Mouse (Mus musculus) neural tube, embryonic 12.5 days (tissue): ENCODE results near the gene Cbx6. TPM values are rescaled to one million over a fixed set of nuclear protein-coding genes. Genes with fewer than 3 reads are reported as not detected.
A peak's percentile ranks its signal among the peaks of the same experiment; 100 is the strongest.

Source experiments
- ATAC-seq: fragments of 200-750 bp; cut with Nextera tagmentation; 2 replicates; pipeline ENCODE4 v1.8.0; 2017; ENCODE audit warnings: low read depth, mild to moderate bottlenecking, moderate TSS enrichment, moderate library complexity; ENCODE audit not compliant: low FRiP score
- H3K27ac ChIP-seq: fragments of 300-500 bp; sonication (generic); 2 replicates; pipeline ENCODE4 v1.5.1; 2016
- H3K27me3 ChIP-seq: fragments of 300-500 bp; sonication (generic); replicated peaks from 2 replicates; pipeline ENCODE4 v1.6.1; 2016; ENCODE audit warnings: mild to moderate bottlenecking
- H3K36me3 ChIP-seq: fragments of 300-500 bp; sonication (generic); 2 replicates; pipeline ENCODE4 v1.6.1; 2016; ENCODE audit warnings: mild to moderate bottlenecking
- H3K4me1 ChIP-seq: fragments of 300-500 bp; sonication (generic); 2 replicates; pipeline ENCODE4 v1.6.1; 2016
- H3K4me2 ChIP-seq: fragments of 300-500 bp; sonication (generic); replicated peaks from 2 replicates; pipeline ENCODE4 v1.6.1; 2016; ENCODE audit warnings: mild to moderate bottlenecking
- H3K4me3 ChIP-seq: fragments of 300-500 bp; sonication (generic); 2 replicates; pipeline ENCODE4 v1.5.1; 2016
- H3K9ac ChIP-seq: fragments of 300-500 bp; sonication (generic); 2 replicates; pipeline ENCODE4 v1.6.1; 2016; ENCODE audit warnings: mild to moderate bottlenecking
- H3K9me3 ChIP-seq: fragments of 300-500 bp; sonication (generic); 2 replicates; pipeline ENCODE4 v1.6.1; 2016; ENCODE audit warnings: mild to moderate bottlenecking
- WGBS: fragments of 180-500 bp; shearing (Covaris S2); methylation state at CpG from one replicate; pipeline ENCODE4 v1.1.7; 2016; 5-methylcytosine and 5-hydroxymethylcytosine counted together
- polyA plus RNA-seq: library from polyadenylated mRNA; unstranded; fragments of >200 nt; fragmentation: Nextera tagmentation; extraction: Ambion mirVana; gene quantifications from 2 replicates; pipeline ENCODE4 v1.2.1, GENCODE M21; 2016

The Cbx6 gene
- polyA plus RNA-seq, 1 experiment from 2014 or later = 32.8 TPM

DNA sequence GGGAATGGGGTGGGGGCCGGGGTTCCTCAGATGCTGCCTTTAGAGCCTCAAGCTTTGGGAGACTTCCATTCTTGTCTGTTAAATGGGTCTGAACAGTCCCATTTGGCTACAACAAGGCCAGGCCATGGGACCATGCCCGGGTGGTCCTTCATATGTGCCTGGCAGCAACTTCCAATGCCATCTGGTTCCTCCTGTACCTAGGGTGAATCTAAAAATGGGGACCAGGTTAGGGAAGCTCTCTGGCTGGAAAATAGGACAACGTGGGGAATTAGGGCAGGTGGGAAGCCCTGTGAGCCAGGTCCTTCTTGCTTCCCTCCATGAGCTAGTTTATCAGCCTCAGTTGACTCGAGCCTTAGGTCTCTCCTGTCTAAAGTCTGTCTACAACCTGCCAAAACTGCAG is 23.5 kb downstream of the Cbx6 start:
- H3K9me3 ChIP-seq = no peaks in the 10 kb centered on the region
- H3K27me3 ChIP-seq = peaks cover 18% of the 10 kb centered on the region
- no peaks in the 10 kb centered on the region for H3K36me3 ChIP-seq
- H3K27ac ChIP-seq = no peak overlapping the region
- 77% methylated on average over 4 of the region's 4 CpGs for WGBS
- H3K4me1 ChIP-seq = no peaks in the 10 kb centered on the region
- H3K4me3 ChIP-seq = no peak overlapping the region
- H3K9ac ChIP-seq = no peak overlapping the region
- no peak overlapping the region for H3K4me2 ChIP-seq
- no peak for ATAC-seq

DNA sequence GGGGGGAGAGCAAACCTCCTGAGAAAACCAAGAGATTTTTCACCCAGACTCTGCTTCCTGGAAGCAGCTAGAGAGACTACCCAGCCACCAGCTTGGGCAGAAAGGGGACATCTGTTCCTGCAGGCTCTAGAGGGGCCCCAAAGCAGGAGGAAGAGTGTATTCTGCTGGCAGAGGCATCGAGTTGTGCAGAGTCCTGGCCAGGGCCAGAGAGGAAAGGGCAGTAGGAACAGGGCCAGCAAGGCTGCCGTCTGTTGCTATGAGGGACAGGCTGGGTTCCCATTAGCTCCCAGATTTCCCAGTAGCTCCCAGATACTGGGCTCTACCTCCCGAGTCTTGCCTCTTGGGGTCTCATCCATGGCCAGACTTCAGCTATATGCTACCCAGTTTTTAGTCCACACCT is 24.4 kb downstream of the Cbx6 start:
- WGBS = 61% methylated on average over 3 of the region's 3 CpGs
- no peaks in the 10 kb centered on the region for H3K36me3 ChIP-seq
- no peak for ATAC-seq
- no peak overlapping the region for H3K9ac ChIP-seq
- no peak overlapping the region for H3K4me3 ChIP-seq
- no peak overlapping the region for H3K27ac ChIP-seq
- peaks cover 27% of the 10 kb centered on the region for H3K27me3 ChIP-seq
- H3K4me2 ChIP-seq = no peak overlapping the region
- H3K4me1 ChIP-seq = peaks cover under 1% of the 10 kb centered on the region
- no peaks in the 10 kb centered on the region for H3K9me3 ChIP-seq

GRCm38 (mm10) chr15:79808658-79809057 is 25.8 kb downstream of the Cbx6 start:
- Histone ChIP-seq H3K27me3 (peaks cover 41% of the 10 kb centered on the region), H3K36me3 (no peaks in the 10 kb centered on the region), H3K27ac (no peak overlapping the region), H3K9me3 (no peaks in the 10 kb centered on the region), H3K4me2 (no peak overlapping the region), H3K4me3 (no peak overlapping the region), H3K4me1 (peaks cover 10% of the 10 kb centered on the region), H3K9ac (no peak overlapping the region)
- no peak for ATAC-seq
- WGBS = 57% methylated on average over 5 of the region's 5 CpGs

DNA sequence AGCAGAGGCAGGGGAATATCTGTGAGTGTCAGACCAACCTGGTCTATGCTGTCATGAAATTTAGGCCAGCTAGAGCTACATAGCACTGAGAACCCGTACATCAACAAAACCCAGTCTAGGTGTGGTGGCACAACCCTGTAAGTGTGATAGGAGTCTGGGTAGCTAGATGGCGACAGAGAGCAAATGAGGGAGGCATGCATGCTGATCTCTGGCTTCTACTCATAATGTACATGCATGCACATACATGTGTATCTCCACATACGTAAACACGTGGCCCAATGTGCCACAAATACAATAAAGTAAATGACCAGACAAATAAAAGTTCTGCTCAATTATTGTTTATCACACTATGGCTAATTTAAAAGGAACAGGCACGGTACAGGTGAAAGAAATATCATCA is 26.4 kb downstream of the Cbx6 start:
- ATAC-seq = no peak

GRCm38 (mm10) chr15:79807050-79807449 is 27.4 kb downstream of the Cbx6 start:
- Histone ChIP-seq H3K9me3 (no peaks in the 10 kb centered on the region), H3K36me3 (no peaks in the 10 kb centered on the region), H3K27ac (no peak overlapping the region), H3K9ac (no peak overlapping the region), H3K4me1 (peaks cover 11% of the 10 kb centered on the region), H3K27me3 (peaks cover 57% of the 10 kb centered on the region), H3K4me2 (no peak overlapping the region), H3K4me3 (no peak overlapping the region)
- no peak for ATAC-seq
- WGBS = 53% methylated on average over 1 of the region's 1 CpGs

More for the DNA sequence above, 26.4 kb downstream of the Cbx6 start:
- no peaks in the 10 kb centered on the region for H3K9me3 ChIP-seq
- peaks cover 11% of the 10 kb centered on the region for H3K4me1 ChIP-seq
- H3K4me3 ChIP-seq = no peak overlapping the region
- H3K27ac ChIP-seq = no peak overlapping the region
- no peak overlapping the region for H3K9ac ChIP-seq
- H3K27me3 ChIP-seq = peaks cover 46% of the 10 kb centered on the region
- H3K4me2 ChIP-seq = no peak overlapping the region
- H3K36me3 ChIP-seq = no peaks in the 10 kb centered on the region
- 37% methylated on average over 5 of the region's 5 CpGs for WGBS

- no peak overlapping the region for H3K4me3 ChIP-seq
- WGBS = 18% methylated on average over 8 of the region's 8 CpGs
- peaks cover 62% of the 10 kb centered on the region for H3K27me3 ChIP-seq
- H3K36me3 ChIP-seq = no peaks in the 10 kb centered on the region
- peaks cover 11% of the 10 kb centered on the region for H3K4me1 ChIP-seq
- no peaks in the 10 kb centered on the region for H3K9me3 ChIP-seq
- peak overlapping the region; percentile 90 for H3K4me2 ChIP-seq
- no peak for ATAC-seq
- no peak overlapping the region for H3K9ac ChIP-seq
- H3K27ac ChIP-seq = no peak overlapping the region
These were observed 29.2 kb downstream of the Cbx6 start for GRCm38 (mm10) chr15:79805246-79805645.

DNA sequence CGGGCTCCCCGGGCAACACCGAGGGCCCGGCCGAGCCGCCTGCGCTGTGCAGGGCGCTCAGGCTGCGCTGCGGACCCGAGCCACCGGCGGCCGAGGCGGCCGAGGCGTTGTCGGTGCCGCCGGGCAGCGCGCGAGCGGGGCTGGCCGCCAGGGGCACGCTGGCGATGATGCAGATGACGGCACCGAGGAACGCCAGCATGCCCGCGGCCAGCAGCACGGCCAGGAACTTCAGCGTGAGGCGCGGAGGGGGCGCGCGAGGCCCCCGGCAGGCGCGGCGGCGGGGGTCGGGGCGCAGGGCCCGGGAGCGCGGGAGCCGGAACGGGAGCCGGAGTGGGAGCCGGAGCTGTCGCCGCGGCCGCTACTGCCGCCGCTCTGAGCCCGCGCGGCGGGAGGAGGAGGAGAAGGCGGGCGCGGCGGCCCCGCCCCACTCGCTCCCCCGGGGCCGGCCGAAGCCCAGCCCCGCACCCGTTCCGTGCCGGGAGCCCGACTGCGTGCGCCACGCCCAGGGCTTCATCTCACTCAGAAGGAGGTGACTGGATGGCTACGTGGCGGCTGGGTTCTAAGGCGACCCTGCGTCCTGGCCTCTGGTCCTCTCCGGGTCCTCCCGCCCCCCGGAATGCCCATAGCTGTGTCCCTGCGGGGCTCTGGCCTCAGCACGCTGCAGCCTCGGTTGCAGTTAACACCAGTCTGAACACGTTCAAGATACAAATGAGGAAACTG is 30.0 kb downstream of the Cbx6 start, which contains the start of gene Nptxr:
Nptxr (minus strand) TSS at position 415 of the 720 bp plus-strand sequence.
- Histone ChIP-seq H3K9me3 (no peaks in the 10 kb centered on the region), H3K27ac (0 out of 2 replicates have a peak within 1 kb of the TSS, but pooled peaks have one; percentile 32), H3K36me3 (no peaks in the 10 kb centered on the region), H3K4me3 (peak within 1 kb of the TSS; percentile 64), H3K4me2 (peak within 1 kb of the TSS; percentile 90), H3K9ac (peak within 1 kb of the TSS; percentile 77), H3K4me1 (peaks cover 14% of the 10 kb centered on the region), H3K27me3 (peaks cover 62% of the 10 kb centered on the region)
- WGBS = under 1% methylated on average over 68 of the region's 91 CpGs
- ATAC-seq = peak; percentile 61

DNA sequence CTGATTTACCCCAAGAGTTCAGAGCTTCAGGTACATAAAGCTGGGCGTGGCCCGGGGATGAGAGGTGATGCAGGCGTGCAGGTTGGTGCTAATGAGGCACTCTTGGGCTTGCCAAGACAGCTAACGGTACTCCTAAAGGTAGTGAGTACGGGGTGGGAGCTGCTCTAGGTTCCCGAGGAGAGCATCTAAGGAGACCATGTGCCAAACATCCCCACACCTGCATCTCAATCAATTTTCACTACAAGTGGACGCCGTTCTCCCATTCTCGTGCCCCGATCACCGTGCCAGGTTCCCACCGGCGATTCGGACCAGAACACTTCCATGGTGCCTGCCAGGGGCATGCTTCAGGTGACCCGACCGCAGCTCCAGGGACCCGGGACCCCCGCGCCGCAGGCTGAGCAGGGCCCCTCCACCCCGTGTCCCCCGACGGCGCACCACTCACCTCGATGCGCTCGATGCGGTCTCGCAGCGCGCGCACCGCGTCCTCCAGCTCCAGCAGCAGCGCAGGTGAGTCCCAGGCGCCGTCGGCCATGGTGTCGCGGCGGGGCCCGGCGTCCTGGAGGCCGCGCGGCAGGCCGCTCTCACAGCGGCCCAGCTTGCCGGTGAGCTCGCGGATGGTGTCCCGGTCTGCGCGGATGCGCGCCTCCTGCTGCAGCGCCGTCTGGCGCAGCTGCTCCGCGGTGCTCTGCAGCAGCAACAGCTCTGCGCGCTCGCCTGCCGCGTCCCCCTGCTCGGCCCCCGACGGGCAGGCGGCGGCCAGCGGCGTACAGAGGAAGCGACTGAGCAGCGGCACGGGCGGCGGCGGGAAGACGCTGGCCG is 30.7 kb downstream of the Cbx6 start:
- Histone ChIP-seq H3K27ac (0 out of 2 replicates have a peak overlapping the region, but pooled peaks have one; percentile 32), H3K27me3 (peaks cover 62% of the 10 kb centered on the region), H3K4me3 (peak overlapping the region; percentile 64), H3K9me3 (no peaks in the 10 kb centered on the region), H3K36me3 (no peaks in the 10 kb centered on the region), H3K4me1 (peaks cover 14% of the 10 kb centered on the region), H3K4me2 (peak overlapping the region; percentile 90), H3K9ac (peak overlapping the region; percentile 77)
- 4% methylated on average over 81 of the region's 81 CpGs for WGBS
- ATAC-seq = peak; percentile 38

DNA sequence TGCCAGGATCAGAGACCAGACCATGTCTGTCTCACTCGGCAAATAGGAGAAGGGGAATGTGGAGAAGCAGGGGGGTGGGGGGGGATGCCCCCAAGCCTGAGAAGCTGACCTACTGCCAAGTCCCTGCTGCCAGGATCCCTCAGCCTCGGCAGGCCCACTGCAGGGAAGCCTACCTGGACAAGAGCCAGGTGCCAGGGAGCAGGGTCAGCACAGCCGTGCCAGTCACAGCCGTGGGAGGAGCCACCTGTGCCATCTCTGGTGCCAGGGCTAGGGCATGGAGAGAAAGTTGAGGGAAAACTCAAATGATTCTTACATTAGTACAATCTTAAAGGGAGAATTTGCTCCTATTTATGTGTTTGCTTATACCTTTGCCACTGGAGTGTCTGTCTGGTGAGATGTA is 32.2 kb downstream of the Cbx6 start:
- WGBS = 73% methylated on average over 4 of the region's 4 CpGs
- no peak overlapping the region for H3K4me2 ChIP-seq
- no peaks in the 10 kb centered on the region for H3K9me3 ChIP-seq
- ATAC-seq = no peak
- peaks cover 14% of the 10 kb centered on the region for H3K4me1 ChIP-seq
- no peak overlapping the region for H3K4me3 ChIP-seq
- H3K36me3 ChIP-seq = no peaks in the 10 kb centered on the region
- no peak overlapping the region for H3K27ac ChIP-seq
- H3K27me3 ChIP-seq = peaks cover 57% of the 10 kb centered on the region
- no peak overlapping the region for H3K9ac ChIP-seq

DNA sequence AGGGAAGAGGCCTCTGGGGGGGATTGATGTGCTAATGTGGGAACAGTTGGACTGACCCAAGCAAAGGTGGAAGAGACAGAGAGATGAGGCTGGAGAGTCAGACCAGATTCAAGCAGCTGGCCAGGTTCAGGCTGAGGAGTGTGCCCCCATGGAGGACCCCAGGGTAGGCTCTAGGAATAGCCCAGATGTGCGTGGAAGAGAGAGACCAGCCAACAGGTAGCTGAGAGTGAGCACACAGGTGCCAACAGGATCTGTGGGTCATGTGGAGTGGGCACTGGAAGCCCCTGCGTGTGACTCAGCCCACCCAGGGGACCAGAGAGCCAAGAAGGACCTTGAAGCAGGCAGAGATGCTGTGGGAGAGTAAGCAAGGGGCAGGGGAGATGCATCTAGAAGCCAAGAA is 32.8 kb downstream of the Cbx6 start:
- no peaks in the 10 kb centered on the region for H3K9me3 ChIP-seq
- no peak overlapping the region for H3K27ac ChIP-seq
- WGBS = 74% methylated on average over 2 of the region's 2 CpGs
- H3K4me3 ChIP-seq = no peak overlapping the region
- H3K36me3 ChIP-seq = no peaks in the 10 kb centered on the region
- no peak overlapping the region for H3K4me2 ChIP-seq
- H3K27me3 ChIP-seq = peaks cover 51% of the 10 kb centered on the region
- no peak overlapping the region for H3K9ac ChIP-seq
- no peak for ATAC-seq
- peaks cover 14% of the 10 kb centered on the region for H3K4me1 ChIP-seq

- Histone ChIP-seq H3K9ac (no peak overlapping the region), H3K27ac (no peak overlapping the region), H3K27me3 (peaks cover 42% of the 10 kb centered on the region), H3K36me3 (no peaks in the 10 kb centered on the region), H3K4me2 (no peak overlapping the region), H3K9me3 (no peaks in the 10 kb centered on the region), H3K4me1 (peaks cover 14% of the 10 kb centered on the region), H3K4me3 (no peak overlapping the region)
- no peak for ATAC-seq
- WGBS = 51% methylated on average over 11 of the region's 11 CpGs
These were observed 33.8 kb downstream of the Cbx6 start for GRCm38 (mm10) chr15:79800701-79801100.

DNA sequence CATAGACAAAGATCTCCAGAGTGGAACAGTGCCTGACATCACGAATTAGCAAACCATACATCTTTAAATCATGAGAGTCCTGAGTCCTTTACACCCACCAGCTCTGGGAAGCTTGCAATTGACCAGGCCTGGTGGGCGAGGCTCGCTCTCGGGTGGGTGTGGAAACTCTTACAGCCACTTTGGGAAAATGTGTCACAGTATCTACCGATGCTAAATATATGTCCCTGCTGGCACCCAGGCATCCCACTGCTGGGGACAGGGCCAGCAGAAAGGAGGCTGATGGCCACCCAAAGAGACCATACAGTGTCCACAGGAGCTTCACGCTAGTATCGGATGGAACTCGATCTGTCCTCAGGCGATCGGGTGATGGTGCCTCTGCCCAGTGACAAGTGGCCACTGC is 35.9 kb downstream of the Cbx6 start:
- H3K4me3 ChIP-seq = no peak overlapping the region
- no peaks in the 10 kb centered on the region for H3K9me3 ChIP-seq
- H3K27me3 ChIP-seq = peaks cover 27% of the 10 kb centered on the region
- H3K27ac ChIP-seq = no peak overlapping the region
- H3K4me2 ChIP-seq = no peak overlapping the region
- H3K36me3 ChIP-seq = no peaks in the 10 kb centered on the region
- no peak overlapping the region for H3K9ac ChIP-seq
- peaks cover 3% of the 10 kb centered on the region; the same call in 1 of the 2 replicates for H3K4me1 ChIP-seq
- WGBS = 88% methylated on average over 10 of the region's 10 CpGs
- ATAC-seq = no peak
